Mouse (Mus musculus) gastrocnemius, postnatal 14 days (tissue): ENCODE measurements around the gene Kdm5b. TPM values are rescaled to one million over a fixed set of nuclear protein-coding genes. Genes with fewer than 3 reads are reported as not detected.

Experiments
- DNase-seq: peaks from one replicate; pipeline ENCODE4 v3.0.0; 2021; ENCODE audit warnings: mixed read lengths
- intact Hi-C: fragments of 180-260 bp; cut with DNase I; formaldehyde crosslinking; loops from one replicate; pipeline ENCODE4 v1.15.1; 2025; ENCODE audit warnings: low total_unique reads
- total RNA-seq, 2 experiments: library from RNA; stranded (reverse); gene quantifications; 2 replicates each; pipeline ENCODE4 v1.2.3; 2021

Gene Kdm5b
- total RNA-seq, 2 experiments from 2014 or later, result 16.6 to 17.0 TPM

DNA sequence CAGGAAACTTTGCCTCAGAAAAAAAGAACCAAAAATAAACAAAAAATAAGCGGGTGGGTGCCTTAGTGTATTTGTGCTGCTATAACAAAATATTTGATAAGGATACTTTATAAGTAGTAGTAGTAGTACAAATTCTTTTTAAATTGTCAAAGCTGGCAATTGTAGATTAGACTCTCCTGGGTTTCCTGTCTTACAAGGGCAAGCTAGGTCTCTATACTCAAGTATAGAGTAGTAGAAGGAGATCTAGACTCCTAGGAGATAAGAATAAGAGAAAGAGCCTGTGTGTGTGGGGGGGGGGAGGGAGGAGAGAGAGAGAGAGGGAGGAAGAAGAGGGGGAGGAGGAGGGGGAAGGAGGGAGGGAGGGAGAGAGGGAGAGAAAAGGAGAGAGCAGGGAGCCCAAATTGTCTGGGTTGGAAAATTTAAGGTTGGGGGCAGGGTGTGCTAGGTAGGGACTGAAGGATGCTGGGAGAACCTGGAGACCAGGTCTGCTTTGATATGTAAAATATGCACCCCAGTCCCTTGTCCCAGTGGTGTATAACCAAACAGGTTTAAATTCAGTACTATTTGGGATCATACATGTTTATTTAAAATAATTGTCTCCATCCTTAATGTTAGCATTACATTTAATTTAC is 13.4 kb downstream of the Kdm5b start:
- intact Hi-C loops, result no loop called here
- DNase-seq, result no peak

DNA sequence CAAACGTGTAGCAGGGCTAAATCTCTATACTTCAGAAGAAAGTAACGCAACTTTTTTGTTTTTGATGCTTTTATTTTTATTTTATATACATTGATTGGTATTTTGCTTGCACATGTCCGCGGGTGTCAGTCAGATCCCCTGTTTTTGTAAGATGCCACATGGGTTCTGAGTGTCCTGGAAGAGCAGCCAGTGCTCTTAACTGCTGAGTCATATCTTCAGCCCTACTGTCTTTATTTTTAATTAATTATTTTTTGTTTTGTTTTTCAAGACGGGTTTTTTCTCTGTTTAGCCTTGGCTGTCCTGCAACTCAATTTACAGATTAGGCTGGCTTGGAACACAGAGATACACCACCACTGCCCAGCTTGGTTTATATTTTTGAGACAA is 14.0 kb downstream of the Kdm5b start:
- intact Hi-C loops, result no loop called here
- no peak for DNase-seq

DNA sequence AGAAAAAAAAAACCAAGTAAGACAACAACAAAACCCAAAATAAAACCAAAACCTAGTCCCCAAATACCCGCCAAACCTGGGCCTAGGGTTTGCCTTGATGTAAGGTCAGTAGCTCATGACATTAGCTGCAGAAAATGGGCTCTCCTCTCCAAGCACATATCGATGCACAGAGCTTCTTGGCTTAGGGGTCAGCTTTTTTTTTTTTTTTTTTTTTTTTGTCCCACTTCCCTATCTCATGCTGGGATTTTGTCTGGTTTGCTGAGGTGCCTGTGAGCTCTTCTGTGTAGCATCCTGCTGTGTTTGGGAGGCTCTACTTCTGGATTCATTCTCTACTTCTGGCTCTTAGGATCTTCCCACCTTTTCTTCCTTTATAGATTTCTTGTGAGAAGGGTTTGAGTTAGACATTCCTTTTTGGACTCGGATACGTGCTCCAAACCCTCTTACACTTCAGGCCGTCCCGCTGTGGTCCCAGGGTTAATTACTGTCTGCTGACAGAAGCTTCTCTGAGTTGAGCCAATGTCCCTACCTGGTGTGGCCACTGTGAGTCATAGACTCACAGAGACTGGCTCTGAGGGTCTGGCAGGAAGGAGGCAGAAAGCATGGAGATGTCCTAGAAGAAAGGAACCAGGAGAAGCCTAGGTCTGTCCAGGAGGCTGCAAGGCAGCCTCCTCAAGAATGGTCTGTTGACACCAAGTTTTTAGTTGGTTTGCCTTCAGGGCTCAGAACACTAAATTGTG is 17.6 kb downstream of the Kdm5b start:
- DNase-seq, result no peak
- intact Hi-C loops, result no loop called here

DNA sequence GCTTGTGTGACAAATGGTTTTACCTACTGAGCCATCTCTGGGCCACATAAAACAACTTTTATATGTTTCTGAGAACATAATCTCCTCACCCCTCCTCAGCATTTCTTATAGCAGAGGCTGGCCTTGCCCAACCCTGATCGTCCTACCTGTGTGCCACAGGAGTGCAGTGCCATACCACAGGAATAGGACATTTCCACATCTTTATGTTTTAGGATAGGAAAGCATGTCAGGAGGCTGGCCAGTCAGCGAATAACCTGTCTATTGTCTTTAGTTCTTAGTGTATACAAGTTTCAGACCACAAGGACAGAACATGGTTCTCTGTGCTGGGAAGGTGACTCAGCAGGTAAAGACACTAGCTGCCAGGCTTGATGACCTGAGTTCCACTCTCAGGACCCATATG is 20.8 kb downstream of the Kdm5b start:
- no peak for DNase-seq
- intact Hi-C loops, result no loop called here

DNA sequence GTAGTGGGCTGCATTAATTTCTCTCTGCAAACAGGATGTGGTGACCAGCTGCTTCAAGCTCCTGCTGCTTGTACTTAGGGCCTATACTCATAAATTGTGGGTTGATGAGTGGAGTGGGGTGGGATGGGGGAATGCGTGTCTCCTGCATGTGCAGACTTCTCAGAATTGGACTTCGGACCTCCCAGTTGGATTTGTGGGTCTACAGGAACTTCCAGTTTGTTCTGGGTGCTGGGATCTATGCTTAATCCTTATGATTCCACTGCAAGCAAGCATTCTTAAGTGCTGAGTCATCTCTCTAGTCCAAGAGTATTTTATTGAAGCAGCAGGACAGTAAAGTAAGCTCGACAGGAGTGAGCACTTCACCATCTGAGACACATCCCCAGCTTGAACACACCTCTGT is 23.6 kb downstream of the Kdm5b start:
- intact Hi-C loops, result no loop called here
- DNase-seq, result no peak

DNA sequence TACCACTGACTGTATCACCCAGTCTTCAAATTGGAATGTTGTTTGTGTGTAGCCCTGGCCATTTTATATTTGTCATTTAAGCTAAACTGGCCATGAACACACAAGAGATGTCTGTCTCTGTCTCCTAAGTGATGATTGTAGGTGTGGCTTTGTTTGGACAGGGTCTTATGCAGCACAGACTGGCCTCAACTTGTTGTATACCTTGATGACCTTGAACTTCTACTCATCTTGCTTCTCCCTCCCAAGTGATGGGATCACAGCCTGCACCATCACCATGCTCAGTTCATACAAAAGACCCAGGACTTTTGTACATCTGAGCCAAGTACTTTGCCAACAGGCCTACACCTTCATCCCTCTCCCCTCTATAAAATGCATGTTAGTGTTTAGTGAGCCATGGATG is 29.7 kb downstream of the Kdm5b start:
- no peak for DNase-seq
- intact Hi-C loops, result no loop called here

DNA sequence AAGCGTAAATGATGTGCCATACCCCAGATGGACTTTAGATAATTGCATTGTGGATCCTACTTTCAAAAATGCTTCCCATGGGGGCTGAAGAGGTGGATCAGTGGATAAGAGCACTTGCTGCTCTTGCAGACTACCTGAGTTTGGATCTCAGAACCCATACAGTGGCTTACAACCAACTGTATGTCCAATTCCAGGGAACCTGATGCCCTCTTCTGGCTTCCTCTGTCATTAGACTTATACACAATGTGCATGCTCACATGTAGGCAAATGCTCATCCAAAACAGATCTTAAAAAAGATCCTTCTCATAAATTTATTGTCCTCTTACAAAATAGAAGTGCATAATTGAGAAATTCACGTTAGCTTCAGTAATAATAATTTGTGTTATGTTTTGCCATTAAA is 31.8 kb downstream of the Kdm5b start:
- intact Hi-C loops, result no loop called here
- DNase-seq, result no peak

DNA sequence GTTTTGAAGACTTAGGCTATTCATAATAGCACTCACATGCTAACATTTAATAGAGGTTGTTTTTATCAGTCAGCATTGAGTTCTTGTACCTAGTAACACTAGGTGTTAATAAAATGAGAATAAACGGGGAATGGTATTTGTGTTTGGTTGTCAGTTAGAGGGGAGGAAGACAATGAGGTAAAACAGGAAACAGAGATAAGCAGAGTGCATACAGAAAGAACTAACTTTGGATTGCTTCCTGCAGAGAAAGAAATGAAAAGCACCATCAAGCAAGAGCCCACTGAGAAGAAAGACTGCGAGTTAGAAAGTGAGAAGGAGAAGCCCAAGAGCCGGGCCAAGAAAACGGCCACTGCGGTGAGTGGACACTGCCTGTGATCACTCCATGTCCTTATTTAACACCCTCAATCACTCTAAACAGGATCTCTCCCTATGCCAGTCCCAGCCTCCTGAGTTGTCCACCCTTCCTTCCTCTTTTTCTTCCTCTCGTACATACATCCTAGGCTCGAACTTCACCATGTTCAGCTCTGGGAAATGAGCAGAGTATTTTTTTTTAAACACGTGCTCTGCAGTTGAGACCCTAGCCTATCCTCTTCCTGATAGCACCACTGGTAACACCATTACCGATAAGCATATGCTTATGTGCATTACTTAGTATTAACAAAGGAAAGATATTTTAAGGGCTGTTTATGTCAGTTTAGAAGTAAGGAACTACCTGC is 37.5 kb downstream of the Kdm5b start:
- no peak for DNase-seq
- intact Hi-C loops, result loop anchor here (5.0 kb wide), 1 partner anchor 70 kb away; no protein-coding TSS in a partner anchor

DNA sequence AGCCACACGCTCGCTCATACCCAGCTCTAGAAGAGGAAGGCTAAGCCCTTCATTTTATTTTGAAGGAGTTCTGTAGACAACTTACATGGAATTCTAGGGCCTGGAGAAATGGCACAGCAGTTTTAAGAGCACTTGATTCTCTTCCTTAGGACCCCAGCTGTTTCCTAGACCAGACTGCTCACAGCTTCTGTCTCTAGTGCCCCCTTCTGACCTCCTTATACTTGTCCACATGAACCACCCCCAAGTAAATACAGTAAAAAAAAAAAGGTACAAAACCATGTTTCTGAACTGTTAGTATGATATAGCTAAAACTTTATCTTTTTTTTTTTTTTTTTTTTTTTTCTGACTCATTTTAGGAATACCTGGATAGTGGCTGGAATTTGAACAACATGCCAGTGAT is 44.1 kb downstream of the Kdm5b start:
- intact Hi-C loops, result no loop called here
- no peak for DNase-seq

DNA sequence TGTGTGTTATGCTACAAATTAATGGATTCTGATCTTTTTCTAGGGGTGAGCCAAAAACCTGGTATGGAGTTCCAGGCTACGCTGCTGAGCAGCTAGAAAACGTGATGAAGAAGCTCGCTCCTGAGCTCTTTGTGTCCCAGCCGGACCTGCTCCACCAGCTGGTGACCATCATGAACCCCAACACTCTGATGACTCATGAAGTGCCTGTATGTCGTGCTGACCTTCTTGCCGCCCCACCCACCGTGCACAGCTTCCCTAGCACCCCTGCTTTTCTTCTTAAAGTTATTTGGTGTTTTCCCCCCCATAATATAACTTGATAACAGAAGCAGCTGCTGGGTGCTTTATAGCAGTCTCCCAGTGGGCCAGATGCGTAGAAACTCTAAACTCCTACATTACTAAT is 45.7 kb downstream of the Kdm5b start:
- intact Hi-C loops, result no loop called here
- DNase-seq, result no peak

DNA sequence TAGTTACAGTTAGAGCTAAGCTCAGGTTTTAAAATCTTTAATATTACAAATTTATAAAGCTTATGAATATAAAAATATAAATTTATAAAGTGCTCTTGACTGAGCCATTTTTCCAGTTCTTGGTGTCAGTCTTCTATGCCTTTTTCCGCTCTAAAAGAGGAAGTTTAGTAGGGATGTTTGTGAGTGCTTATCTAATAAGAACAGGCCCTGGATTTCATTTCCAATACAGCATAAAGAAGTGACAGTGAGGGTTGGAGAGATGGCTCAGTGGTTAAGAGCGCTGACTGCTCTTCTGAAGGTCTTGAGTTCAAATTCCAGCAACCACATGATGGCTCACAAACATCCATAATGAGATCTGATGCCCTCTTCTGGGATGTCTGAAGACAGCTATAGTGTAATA is 46.4 kb downstream of the Kdm5b start:
- DNase-seq, result no peak
- intact Hi-C loops, result no loop called here

DNA sequence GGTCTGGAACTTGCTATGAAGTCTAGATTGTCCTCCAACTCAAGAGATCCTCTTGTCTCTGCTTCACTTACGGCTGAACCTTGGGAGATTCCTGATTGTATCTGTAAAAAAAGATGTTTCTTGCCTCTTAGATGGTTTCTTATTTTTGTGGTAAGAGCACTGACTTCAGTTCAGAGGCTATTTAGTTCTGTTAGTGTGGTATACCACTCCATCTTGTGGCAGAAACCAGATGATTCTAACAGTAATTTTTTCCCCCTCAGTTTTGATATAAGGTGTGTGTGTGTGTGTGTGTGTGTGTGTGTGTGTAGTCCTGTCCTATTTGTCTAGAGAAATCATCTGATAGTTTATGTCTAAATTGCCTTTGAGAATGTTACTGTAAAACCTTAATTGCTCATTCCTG is 47.3 kb downstream of the Kdm5b start:
- intact Hi-C loops, result no loop called here
- DNase-seq, result no peak

DNA sequence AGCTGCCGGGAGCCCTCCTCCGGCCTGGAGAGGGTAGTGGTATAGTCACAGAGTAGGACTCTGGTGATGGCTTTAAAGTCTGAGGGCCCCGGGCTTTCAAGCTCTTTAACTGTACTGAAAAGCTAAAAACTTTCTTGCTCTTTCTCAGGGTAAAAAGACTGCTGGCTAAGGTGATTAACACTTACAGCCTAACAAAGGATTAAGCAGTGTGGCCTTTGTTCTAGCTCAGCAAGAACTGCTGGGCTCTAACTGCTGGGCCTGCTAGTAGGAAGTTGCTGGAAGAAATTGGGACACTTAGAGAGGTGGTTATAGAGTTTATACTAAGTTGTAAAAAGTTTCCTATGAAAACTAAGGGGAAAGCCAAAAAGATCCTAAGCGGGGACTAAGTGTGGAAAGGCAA is 49.2 kb downstream of the Kdm5b start:
- no peak for DNase-seq
- intact Hi-C loops, result no loop called here

DNA sequence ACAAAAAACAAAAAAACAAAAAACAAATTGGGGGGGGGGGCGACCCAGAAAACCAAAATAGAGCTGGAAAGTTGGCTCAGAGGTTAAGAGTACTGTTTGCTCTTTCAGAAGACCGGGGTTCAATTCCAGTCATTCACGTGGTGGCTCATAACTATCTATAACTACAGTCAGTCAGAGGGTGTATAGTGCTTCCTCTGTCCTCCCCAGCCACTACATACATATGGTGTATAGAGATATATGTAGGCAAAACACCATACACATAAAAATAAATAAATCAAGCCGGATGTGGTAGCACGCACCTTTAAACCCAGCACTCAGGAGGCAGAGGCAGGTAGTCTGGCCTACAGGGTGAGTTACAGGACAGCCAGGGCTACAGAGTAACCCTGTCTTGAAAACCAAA is 54.6 kb downstream of the Kdm5b start:
- DNase-seq, result no peak
- intact Hi-C loops, result no loop called here

DNA sequence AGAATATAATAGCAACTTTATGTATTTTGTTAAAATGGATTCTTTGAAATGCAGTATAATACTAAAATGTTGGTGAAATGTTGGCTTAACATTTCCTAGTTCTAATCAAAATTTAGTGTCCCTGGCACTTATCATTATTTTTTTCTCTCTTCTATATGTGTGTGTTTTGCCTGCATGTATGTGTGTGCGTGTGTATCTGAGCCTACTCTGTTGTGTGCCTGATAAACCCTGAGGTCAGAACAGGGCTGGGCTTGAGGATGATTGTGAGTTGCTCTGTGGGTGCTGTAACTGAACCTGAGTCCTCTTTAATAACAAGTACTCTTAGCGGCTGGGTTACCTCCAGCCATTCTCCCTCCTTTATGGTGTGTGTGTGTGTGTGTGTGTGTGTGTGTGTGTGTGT is 55.0 kb downstream of the Kdm5b start:
- intact Hi-C loops, result no loop called here
- no peak for DNase-seq

DNA sequence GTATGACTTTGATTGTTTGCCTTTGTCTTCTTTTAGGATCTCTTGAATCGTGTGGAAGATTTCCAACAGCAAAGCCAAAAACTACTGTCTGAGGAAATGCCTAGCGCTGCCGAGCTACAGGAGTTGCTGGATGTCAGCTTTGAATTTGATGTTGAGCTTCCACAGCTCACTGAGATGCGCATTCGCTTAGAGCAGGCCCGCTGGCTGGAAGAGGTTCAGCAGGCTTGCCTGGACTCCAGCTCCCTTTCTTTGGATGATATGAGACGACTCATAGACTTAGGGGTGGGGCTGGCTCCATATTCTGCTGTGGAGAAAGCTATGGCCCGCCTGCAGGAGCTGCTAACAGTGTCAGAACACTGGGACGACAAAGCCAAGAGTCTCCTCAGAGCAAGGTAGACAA is 57.7 kb downstream of the Kdm5b start:
- intact Hi-C loops, result no loop called here
- DNase-seq, result no peak

DNA sequence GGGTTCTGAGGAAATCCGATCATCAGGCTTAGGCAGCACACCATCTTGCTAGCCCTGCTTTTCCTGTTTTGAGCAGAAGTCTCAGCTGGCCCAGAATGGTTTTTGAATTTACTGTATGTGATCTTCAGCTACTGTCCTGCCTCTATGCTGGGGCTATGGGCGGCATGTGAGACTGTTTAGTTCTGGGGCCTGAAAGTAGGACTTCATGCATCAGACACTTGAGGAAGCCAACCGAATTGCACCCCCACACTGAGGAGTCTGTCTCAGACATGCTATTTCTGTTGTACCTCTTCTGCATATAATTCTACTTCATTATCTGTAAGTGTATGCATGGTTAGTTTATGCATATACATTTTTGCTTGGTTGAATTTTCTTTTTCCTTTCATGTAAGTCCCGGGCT is 65.4 kb downstream of the Kdm5b start:
- intact Hi-C loops, result no loop called here
- no peak for DNase-seq

DNA sequence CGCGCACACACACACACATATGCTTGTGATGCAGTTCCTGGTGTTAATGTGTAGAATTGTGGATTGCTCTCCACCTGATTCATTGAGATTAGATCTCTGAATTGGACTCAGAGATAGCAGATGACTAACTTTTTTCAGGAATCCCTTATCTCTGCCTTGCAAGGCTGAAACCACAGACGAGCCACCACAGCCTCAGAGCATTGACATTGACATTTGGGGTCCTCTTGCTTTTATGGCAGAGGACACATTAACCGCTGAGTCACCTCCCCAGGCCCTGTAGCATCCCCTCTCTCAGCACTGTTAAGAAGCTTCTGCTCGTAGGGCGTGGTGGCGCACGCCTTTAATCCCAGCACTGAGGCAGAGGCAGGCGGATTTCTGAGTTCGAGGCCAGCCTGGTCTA is 69.5 kb downstream of the Kdm5b start:
- no peak for DNase-seq
- intact Hi-C loops, result no loop called here

DNA sequence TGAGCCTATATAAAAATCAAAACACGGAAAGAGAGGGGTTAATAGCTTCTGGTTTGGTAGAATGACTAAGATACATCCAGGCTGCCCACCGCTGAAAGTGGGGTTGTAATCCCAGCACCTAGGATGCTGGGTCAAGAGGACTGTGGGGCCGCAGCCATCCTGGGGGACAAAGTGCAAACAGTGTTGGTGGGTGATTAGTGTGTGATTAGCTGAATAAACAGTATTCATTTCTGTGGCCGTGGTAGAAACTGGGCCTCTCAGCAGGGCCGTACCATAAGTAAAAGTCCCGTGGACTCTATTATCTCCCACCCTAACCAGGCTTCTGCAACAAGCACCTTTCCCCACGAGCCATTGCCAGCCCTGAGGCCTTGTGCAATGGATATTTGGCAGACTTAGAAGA is 74.3 kb downstream of the Kdm5b start:
- no peak for DNase-seq
- intact Hi-C loops, result loop anchor here (10.0 kb wide), 1 partner anchor 221 kb away; no protein-coding TSS in a partner anchor

DNA sequence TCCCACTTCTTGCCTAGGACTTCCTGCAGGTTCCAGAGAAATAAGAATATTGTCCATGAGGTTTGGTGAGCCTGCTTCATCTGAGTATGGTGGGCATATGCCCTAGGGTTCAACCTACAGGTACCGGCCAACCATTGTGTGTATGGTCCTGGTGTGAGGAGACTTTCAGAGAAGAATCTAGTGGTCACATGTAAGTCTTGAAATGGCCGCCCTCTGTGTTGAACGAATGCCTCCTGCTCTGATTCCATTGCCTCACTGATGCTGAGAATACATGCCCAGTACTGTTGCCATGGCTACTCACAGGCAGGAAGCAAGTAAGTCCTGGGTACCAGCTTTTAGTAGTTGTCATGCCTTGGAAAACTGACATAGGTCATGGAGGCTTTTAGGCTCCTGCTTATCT is 76.3 kb downstream of the Kdm5b start:
- intact Hi-C loops, result loop anchor here (10.0 kb wide), 1 partner anchor 219 kb away; no protein-coding TSS in a partner anchor
- DNase-seq, result no peak

DNA sequence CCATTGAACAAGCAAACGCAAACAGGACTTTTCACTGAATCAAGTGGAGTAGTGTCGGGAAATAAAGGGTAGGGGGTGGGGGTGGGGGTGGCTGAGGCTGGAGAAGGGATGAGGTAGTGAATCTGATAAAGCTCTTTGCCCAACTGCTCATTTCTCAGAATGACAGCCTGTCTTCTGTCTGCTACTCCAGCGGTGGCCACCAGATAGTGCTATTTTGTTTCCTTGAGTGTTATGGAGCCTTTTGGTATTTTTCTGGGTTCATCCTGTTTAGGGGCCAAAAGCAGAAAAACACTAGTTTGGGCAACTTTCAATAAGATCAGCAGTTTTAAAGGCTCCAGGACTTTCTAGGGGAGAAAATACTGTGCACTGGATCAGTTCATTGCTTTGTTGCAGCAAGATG is 76.7 kb downstream of the Kdm5b start:
- intact Hi-C loops, result loop anchor here (10.0 kb wide), 1 partner anchor 218 kb away; no protein-coding TSS in a partner anchor
- no peak for DNase-seq
